Mouse (Mus musculus): ENCODE measurements around the gene Elf2. TPM values are rescaled to one million over a fixed set of nuclear protein-coding genes. Genes with fewer than 3 reads are reported as not detected.

Gene Elf2
- total RNA-seq (2015; ENCODE audit: low replicate concordance) (20.9 and 24.0 TPM in 2 replicates), total RNA-seq (2017; ENCODE audit: low replicate concordance) (65.4 and 81.5 TPM in 2 replicates)

GRCm38 (mm10) chr3:51340552-51341267 is at the start of gene Elf2:
TSS of gene Elf2 (minus strand) at chr3:51340663.
- ATAC-seq (replicated peaks; ENCODE audit: low FRiP score, poor library complexity, severe bottlenecking), result peak; percentile 77

GRCm38 (mm10) chr3:51388904-51389303 is 48.4 kb upstream of the Elf2 start:
- ATAC-seq (replicated peaks; ENCODE audit: low FRiP score, poor library complexity, severe bottlenecking), result peak; percentile 61

- ATAC-seq (replicated peaks; ENCODE audit: low FRiP score, poor library complexity, severe bottlenecking), result no peak
Observed at GRCm38 (mm10) chr3:51387868-51388381, 47.5 kb upstream of the Elf2 start.

GRCm38 (mm10) chr3:51387134-51387451 is 46.6 kb upstream of the Elf2 start:
- no peak for ATAC-seq (replicated peaks; ENCODE audit: low FRiP score, poor library complexity, severe bottlenecking)

GRCm38 (mm10) chr3:51386441-51387133 is 46.1 kb upstream of the Elf2 start:
- ATAC-seq (replicated peaks; ENCODE audit: low FRiP score, poor library complexity, severe bottlenecking), result no peak

GRCm38 (mm10) chr3:51383409-51383808 is 42.9 kb upstream of the Elf2 start:
- ATAC-seq (replicated peaks; ENCODE audit: low FRiP score, poor library complexity, severe bottlenecking), result no peak

- no peak for ATAC-seq (replicated peaks; ENCODE audit: low FRiP score, poor library complexity, severe bottlenecking)
Observed at GRCm38 (mm10) chr3:51380660-51381014, 40.2 kb upstream of the Elf2 start.

GRCm38 (mm10) chr3:51379786-51380659 is 39.6 kb upstream of the Elf2 start:
- ATAC-seq (replicated peaks; ENCODE audit: low FRiP score, poor library complexity, severe bottlenecking), result no peak

- ATAC-seq (replicated peaks; ENCODE audit: low FRiP score, poor library complexity, severe bottlenecking), result no peak; the same call in 1 of the 2 replicates
Observed at GRCm38 (mm10) chr3:51378665-51378946, 38.1 kb upstream of the Elf2 start.

GRCm38 (mm10) chr3:51377878-51378664 is 37.6 kb upstream of the Elf2 start:
- peak; percentile 71 for ATAC-seq (replicated peaks; ENCODE audit: low FRiP score, poor library complexity, severe bottlenecking)

GRCm38 (mm10) chr3:51375307-51376265 is 35.1 kb upstream of the Elf2 start:
- ATAC-seq (replicated peaks; ENCODE audit: low FRiP score, poor library complexity, severe bottlenecking), result peak; percentile 83

- ATAC-seq (replicated peaks; ENCODE audit: low FRiP score, poor library complexity, severe bottlenecking), result no peak
Observed at GRCm38 (mm10) chr3:51373544-51373943, 33.1 kb upstream of the Elf2 start.

GRCm38 (mm10) chr3:51372883-51373282 is 32.4 kb upstream of the Elf2 start:
- no peak for ATAC-seq (replicated peaks; ENCODE audit: low FRiP score, poor library complexity, severe bottlenecking)

GRCm38 (mm10) chr3:51371826-51372225 is 31.4 kb upstream of the Elf2 start:
- no peak for ATAC-seq (replicated peaks; ENCODE audit: low FRiP score, poor library complexity, severe bottlenecking)

- ATAC-seq (replicated peaks; ENCODE audit: low FRiP score, poor library complexity, severe bottlenecking), result no peak
Observed at GRCm38 (mm10) chr3:51368011-51368410, 27.5 kb upstream of the Elf2 start.

GRCm38 (mm10) chr3:51366926-51367325 is 26.5 kb upstream of the Elf2 start:
- ATAC-seq (replicated peaks; ENCODE audit: low FRiP score, poor library complexity, severe bottlenecking), result no peak

GRCm38 (mm10) chr3:51365517-51365882 is 25.0 kb upstream of the Elf2 start:
- no peak for ATAC-seq (replicated peaks; ENCODE audit: low FRiP score, poor library complexity, severe bottlenecking)

GRCm38 (mm10) chr3:51364703-51365516 is 24.4 kb upstream of the Elf2 start:
- peak; percentile 96 for ATAC-seq (replicated peaks; ENCODE audit: low FRiP score, poor library complexity, severe bottlenecking)

Measured in erythroblast, adult 5-6 weeks (primary cell).